Mouse (Mus musculus): ENCODE results near the gene Ubald2.

DNA sequence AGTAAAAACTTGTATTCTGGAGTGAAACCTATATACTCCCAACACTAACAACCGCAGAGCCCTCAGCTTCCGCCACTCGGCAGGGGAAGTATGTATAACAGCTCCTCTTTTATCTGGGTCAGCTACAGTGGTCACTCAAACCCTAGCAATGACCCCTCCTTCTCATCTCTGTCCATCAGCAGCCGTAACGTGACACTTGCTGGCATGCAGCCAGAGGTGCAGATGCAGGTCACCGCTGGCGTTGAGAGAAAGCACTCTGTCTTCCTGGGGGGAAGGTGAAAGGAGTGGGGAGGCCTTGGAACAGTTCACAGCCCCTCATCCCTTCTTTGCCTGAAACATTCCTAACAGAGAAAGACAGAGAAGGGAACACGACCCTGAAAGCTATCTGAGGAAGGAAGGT lies 45.9 kb downstream of the Ubald2 start:
- no peak for TF ChIP-seq POLR2A (IDR thresholded peaks at IDR 0.05; ENCODE audit: extremely low read depth, insufficient read depth, low read length)
- TF ChIP-seq CTCF (IDR thresholded peaks at IDR 0.05; ENCODE audit: extremely low read depth, insufficient read depth, low read length) = no peak

Data from cortical plate, adult 2 months (tissue).